Mouse (Mus musculus): ENCODE data around the gene Ttc29.

Ttc29 gene

DNA sequence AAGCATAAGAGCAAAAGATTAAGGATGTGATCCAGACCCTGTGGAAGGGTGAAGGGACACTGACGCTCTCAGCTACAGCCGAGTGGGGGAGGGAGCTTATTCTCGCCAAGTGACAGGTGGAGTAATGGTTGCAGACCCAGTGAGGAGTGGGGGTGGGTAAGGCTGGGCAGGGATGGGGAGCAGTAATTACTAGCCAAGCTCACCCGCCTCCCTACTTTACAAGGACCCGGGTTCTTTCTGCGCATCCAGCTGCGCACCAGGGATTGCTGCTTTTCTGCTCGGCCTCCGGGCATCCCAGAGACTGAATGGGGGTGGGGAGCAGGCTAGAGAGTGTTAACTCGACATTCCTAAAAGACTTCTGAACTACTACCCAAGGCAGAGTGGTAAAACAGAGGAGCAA, 213.4 kb downstream of the Ttc29 start:
- no peak for DNase-seq (ENCODE audit: low spot score)

DNA sequence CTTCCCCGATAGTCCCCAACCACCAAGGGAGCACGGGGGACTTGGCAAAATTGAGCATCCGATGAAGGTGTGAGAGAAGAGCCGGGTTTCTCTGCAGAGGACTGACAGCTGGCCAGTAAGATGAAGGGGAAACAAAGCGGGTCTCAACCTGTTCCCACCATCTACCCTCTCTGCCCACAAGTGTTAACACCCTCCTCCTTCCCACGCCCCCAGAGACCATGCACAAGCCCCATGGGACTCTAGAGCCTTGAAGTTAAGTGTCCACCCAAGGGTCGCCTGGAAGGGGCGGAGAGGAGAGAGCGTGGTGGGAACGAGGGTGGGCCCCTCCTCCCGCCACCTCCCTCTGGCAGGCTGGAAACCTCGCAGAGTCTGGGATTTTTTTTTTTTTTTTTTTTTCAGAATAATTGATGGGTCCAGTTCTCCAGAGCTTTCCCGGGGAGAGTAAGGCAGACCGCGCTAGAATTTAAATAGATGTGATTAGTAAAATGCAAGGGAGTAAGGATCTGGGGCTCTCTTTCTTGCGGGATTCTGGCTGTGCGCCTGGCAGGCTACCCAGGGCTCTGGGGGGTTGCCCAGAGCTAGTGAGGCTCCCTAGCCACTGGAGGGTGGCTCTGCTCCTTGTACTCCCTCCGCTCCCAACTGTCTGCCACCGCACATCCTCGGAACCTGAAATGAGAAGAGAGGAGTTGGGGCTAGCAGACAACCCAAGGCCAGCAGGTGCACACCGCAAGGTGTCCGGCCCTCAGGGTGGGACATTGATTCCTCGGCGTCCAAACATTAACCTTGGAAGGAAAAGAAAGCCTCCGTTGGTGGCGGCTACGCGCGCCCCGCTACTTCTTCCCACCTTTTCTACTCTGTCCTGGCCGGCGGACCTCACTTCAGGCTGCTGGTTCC, 214.0 kb downstream of the Ttc29 start:
- no peak for DNase-seq (ENCODE audit: low spot score)

DNA sequence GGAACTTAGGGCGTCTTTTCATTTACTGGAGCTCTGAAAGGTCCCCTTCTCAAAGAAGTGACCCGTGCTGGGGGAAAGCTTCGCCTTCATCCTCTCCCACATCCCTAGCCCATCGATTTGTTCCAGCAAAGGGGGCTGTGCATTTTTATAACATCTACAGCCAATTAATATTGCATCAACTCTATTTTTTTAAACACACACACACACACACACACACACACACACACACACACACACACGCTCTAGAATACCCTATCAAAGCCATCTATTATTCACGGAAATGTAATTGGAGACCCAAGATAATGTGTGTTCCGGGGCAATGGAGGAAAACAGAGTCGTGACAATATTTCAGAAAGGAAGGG, 214.7 kb downstream of the Ttc29 start:
- no peak for DNase-seq (ENCODE audit: low spot score)

DNA sequence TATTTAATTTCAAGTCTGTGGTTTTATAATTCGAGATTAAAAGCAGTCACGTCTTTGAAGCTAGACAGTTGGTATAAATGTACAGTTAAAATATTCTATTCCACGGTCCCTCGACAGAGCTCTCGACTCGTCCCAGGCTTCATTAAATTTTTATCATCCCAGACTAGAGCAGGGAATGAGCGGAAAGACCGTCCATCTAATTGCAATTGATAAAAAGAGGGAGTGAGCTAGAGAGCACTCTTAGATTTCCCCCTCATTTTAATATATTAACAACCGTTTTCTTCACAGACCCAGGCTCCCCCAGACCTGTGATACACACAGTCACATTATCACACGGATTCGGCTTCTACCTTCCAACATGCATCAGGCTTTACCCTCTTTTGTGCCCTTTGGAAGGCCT, 215.1 kb downstream of the Ttc29 start:
- no peak for DNase-seq (ENCODE audit: low spot score)

DNA sequence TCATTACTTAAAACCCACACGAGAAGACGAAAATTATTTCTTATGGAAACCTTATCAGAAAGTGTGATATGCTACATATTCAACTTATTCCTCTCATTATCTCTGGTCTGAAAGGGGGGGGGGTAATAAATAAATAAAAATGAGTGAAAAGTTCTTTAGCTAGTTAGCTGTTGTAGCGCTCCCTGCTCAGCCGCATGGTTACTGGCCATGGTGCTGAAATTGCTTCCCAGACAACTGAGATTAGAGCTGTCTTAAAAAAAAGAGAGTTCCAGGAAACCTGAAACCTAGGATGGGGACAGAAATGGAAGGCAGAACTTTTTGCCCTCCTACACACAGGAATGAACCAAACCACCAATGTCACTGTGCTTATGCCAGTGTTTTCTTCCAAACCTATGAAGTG, 218.3 kb downstream of the Ttc29 start:
- peak; percentile 61 for DNase-seq (ENCODE audit: low spot score)

DNA sequence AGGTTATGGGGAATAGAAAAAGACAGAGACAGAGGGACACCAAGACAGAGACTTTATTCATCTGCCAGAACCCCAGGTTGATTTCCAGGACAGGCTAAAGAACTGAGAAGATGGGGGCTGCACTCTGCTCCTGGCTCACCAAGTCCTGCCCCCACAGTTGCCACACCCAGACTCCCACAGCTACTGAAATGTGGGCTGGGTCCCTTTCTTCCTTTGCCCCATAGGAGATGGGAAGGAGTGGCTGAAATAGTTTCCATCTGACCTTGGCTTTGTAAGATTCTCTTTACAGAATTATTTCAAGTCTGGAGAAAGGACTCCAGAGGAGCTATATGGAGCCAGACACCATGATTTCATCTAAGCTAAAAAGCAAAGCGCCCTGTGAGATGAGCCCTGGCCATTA, 219.4 kb downstream of the Ttc29 start:
- no peak for DNase-seq (ENCODE audit: low spot score)

DNA sequence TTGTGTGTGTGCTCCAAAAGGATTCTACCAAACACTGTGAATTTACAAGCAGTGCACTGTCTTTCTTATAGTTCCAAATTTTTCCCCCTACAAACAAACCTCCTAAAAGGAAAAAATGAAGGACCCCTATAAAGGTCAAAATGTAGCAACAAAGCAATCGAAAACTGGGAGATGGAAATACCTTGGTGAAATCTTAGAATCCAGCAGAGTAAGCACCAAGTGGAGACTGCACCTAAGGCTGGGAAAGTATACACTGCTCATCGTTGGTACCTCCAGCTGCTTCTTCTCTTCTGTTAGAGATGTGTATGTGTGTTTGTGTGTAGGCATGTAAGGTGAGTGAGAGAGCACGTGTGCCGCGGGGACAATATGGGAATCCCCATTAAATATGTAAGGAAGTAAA, 220.2 kb downstream of the Ttc29 start:
- DNase-seq (ENCODE audit: low spot score), result no peak

DNA sequence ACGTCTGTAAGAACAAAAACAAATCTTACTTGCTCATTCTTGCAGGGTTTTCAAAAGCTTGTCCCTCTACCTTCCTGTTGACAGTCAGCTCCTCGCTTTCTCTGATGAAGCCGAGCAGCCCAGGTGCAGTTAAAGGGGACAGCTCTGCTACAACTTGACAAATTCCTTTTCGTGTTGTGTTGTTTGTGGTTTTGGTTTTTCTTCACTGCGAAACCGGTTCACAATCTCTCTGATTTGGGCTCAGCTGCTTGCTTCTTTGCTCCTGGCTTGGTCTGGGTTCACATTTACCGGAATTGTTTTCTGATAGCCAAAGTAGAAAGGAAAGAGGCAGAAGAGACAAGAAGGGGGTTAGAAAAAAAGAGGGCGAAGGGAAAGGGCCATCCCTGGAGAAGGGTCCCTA, 221.2 kb downstream of the Ttc29 start:
- no peak for DNase-seq (ENCODE audit: low spot score)

DNA sequence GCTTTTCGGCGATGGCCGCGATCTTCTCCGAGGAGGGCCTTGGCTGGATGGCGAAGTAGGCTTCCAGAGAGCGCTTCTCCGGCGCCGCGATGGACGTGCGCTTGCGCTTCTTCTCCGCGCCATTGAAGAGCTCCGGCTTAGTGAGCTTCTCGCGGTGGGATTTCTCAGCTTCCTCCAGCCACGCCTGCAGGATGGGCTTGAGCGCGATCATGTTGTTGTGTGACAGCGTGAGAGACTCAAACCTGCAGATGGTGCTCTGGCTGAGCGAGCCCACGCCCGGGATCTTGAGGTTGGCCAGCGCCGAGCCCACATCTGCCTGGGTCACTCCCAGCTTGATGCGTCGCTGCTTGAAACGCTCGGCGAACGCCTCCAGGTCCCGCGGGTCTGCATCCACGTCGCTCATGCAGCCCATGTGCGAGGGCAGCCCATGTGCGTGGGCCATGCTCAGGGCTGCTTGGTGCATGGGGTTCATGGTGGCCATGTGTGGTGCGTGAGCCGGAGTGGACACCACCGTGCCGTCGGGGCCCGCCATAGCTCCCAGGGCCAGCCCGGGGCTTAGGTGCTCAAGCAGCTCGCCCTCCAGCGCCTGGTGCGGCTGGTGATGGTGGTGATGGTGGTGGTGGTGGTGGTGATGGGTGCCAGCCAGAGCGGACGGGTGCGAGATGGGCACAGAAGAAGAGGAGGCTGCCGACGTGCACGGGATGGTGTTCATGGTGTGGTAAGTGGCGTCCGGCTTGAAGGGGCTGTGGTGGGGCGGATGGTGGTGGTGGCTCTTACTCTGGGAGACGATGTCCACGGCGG, 221.9 kb downstream of the Ttc29 start:
- no peak for DNase-seq (ENCODE audit: low spot score)

DNA sequence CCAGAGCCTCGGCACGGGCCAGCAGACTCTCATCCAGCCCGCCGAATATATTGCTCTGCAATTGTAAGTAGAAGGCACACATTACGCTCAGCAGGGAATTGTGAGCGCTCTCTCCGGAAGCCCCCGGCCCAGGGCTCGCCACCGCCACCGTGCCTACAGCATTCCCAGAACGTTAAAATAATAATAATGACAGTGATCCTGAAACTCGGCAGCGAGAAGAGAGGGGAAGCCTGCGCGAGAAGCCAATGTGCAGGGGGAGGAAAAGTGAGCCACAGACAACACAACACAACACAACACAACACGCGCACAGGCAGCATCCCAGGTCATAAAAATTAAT, 222.5 kb downstream of the Ttc29 start:
- no peak for DNase-seq (ENCODE audit: low spot score)

DNA sequence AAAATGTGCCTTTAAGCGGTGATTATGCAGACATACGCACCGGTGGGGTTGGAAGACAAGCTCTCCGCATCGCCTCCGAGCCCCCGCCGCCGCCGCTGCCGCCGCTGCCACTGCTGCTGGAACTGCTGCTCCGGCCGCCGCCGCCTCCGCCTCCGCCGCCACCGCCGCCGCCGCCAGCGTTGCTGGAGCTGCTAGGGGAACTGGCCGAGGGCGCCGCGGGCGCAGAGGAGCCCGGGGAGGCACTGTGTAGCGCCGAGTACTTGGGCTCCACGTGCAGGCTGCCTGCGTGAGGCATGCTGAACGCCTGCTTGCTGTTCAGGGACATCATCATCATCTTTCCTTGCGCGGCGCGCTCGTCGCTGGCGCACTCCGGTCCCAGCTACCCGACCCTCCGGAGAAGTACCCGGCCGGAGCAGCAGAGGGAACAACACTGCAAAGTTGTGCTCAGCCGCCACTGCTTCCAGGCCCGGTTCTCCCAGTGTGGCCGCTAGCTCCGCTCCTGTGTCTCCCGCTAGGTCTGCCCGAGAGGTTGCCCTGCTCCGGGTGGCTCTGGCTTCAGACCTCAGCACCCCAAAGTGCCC, 223.1 kb downstream of the Ttc29 start, which contains the start of gene Pou4f2:
Gene Pou4f2, minus strand, starts transcription at position 575 of the 581 bp plus-strand sequence.
- DNase-seq (ENCODE audit: low spot score), result no peak

DNA sequence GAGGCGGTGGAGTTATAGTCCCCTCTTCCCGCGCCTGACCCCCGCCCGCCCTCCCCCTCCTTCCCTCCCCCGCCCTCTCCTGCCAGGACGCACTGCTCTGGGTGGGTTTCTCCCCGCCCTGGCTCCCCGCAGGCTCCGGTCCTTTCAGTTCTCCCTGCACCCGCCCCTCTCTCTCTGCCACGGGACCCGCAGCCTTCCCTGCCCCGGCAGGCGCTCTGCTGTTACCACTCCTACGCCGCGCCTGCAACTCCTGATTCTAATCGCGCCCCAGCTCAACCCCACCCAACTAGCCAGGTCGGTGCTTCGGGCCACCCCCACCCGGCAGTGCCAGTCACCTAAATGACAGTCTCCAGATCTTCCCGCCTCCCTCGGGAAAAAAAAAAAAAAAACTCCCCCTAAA, 223.6 kb downstream of the Ttc29 start:
- DNase-seq (ENCODE audit: low spot score), result no peak

DNA sequence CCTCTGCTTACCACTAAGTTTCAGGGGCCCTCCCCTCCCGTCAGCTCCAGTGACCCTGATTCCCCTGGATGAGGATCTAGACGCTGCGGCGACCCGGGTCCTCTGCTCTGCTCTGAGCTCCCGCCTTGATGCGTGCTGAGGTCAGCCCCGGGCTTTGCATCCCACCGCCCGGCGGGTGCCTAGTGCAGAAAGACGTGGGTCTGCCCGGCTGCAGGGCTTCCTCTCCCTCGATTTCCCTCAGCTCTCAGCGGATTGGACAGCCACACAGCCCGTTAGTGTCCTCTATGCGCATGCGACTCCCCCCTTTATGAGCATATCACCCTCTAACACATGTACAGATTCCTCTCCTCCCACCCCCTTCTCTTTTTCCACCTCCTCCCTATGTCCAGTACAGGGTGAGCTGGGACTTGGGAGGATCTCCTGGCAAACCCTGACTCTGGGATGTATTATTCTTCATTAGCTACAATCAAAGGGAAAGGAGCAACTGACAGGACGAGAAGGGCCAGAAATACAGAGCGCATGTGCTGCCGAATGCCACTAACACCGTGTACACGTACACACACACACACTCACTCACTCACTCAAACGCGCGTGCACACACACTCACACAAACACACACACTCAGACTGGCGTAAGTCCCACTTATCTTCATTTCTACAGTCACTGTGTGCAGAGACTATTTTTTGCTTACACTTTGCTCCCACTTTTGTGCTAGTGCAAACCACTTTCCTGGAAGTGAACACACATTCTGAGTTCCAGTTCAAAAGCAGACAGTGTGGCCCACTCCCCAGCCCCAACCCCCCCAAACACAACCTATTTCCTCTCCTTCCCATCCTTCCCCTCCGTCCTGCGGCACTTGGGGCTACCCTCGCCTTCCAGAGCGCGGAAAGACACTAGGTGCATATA, 224.3 kb downstream of the Ttc29 start:
- no peak for DNase-seq (ENCODE audit: low spot score)

DNA sequence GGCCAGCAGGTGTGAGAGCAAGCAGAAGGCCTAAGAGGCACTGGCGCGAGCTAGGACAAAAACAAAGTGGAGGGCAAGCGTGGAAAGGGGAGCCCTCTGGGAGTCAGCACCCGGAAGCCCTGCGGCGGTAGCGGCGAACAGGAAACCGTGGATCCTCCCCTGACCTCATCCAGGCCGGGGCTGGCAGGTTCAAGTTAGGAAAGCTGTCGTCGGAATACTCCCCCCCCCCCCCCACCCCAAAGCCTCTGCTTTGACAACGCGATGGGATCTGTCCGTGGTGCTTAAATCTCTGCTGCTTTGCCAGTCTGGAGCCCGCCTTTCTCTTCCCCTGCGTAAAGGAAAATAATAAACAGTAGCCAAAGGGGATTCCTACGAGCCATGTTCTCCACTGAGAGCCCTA, 225.0 kb downstream of the Ttc29 start:
- DNase-seq (ENCODE audit: low spot score), result peak; percentile 53

DNA sequence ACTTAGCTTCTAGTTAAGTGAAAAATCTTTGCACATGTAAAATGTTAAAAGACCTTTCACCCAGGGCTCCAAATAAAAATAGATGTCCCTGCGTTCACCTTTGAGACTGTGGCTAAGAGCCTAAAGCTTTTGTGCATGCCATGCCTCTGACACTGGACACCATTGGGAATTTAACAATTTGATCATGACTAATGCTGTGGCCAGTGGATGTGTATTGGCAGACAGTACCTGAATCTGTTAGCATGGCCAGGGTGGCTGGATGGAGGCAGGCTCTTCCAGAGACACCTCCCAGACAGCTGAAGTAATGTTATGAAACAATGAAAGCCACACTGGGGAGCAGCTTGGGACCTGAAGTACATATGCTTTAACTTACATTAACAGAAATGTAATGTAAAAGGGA, 229.7 kb downstream of the Ttc29 start:
- no peak for DNase-seq (ENCODE audit: low spot score)

Data from urinary bladder, postnatal 14 days (tissue).